Mouse (Mus musculus): ENCODE results near the gene Limch1. TPM values are rescaled to one million over a fixed set of nuclear protein-coding genes. Genes with fewer than 3 reads are reported as not detected.

Limch1 gene
- total and polyA plus RNA-seq, 3 experiments, result 0.05 TPM; not detected in 2

- Histone ChIP-seq H3K79me2 (replicated peaks; ENCODE audit: control insufficient read depth, extremely low read depth, insufficient read depth, poor library complexity, severe bottlenecking) (no peaks in the 10 kb centered on the region), H3K27ac (ENCODE audit: insufficient read depth, low read depth) (no peak overlapping the region), H3K36me3 (replicated peaks in 1 of 2; ENCODE audit: control insufficient read depth in 1 of 2, insufficient read depth in 1 of 2, low read length in 1 of 2) (no peaks in the 10 kb centered on the region), H3K4me1 (ENCODE audit: control insufficient read depth in 1 of 2, insufficient read depth in 2 of 2) (no peaks in the 10 kb centered on the region), H3K9ac (ENCODE audit: insufficient read depth, low read depth) (no peak overlapping the region), H3K4me3 (replicated peaks in 1 of 3; ENCODE audit: low read depth in 2 of 3, low read length in 2 of 3, poor library complexity in 1 of 3) (no peak overlapping the region), H3K4me2 (ENCODE audit: insufficient read depth, low read depth, poor library complexity, severe bottlenecking) (no peak overlapping the region), H3K27me3 (replicated peaks) (no peaks in the 10 kb centered on the region), H3K9me3 (replicated peaks; ENCODE audit: low read length) (no peaks in the 10 kb centered on the region)
- dilution Hi-C loops (cut with MboI; ENCODE audit: extremely low pct_ligation_motif_present, extremely low pct_unique_long_range_greater_than_20kb, low sequenced_read_pairs) (no loop called here), in situ Hi-C loops (cut with MboI; ENCODE audit: low pct_ligation_motif_present, low pct_unique_long_range_greater_than_20kb, low sequenced_read_pairs) (no loop called here)
- DNase-seq (ENCODE audit: extremely low read depth), result no peak
- no peak for TF ChIP-seq RAD21 (IDR thresholded peaks at IDR 0.05; ENCODE audit: low read depth, low read length)
- TF ChIP-seq UBTF (IDR thresholded peaks at IDR 0.05; ENCODE audit: low read depth, low read length), result no peak
- no peak for TF ChIP-seq NELFE (IDR thresholded peaks at IDR 0.05; ENCODE audit: low read depth, low read length)
- TF ChIP-seq MAX (IDR thresholded peaks at IDR 0.05; ENCODE audit: low read length), result no peak
- TF ChIP-seq ELF1 (IDR thresholded peaks at IDR 0.05; ENCODE audit: low read depth, low read length), result no peak
Measured at GRCm38 (mm10) chr5:66789041-66789440, 43.4 kb downstream of the Limch1 start.

- H3K9ac ChIP-seq (ENCODE audit: insufficient read depth, low read depth), result no peak overlapping the region
- H3K79me2 ChIP-seq (replicated peaks; ENCODE audit: control insufficient read depth, extremely low read depth, insufficient read depth, poor library complexity, severe bottlenecking), result no peaks in the 10 kb centered on the region
- DNase-seq (ENCODE audit: extremely low read depth), result no peak
- no peak for TF ChIP-seq GABPA (IDR thresholded peaks at IDR 0.05; ENCODE audit: insufficient replicate concordance, low read depth, low read length)
- H3K4me1 ChIP-seq (ENCODE audit: control insufficient read depth in 1 of 2, insufficient read depth in 2 of 2), result no peaks in the 10 kb centered on the region
- dilution Hi-C loops (cut with MboI; ENCODE audit: extremely low pct_ligation_motif_present, extremely low pct_unique_long_range_greater_than_20kb, low sequenced_read_pairs) (no loop called here), in situ Hi-C loops (cut with MboI; ENCODE audit: low pct_ligation_motif_present, low pct_unique_long_range_greater_than_20kb, low sequenced_read_pairs) (no loop called here)
- no peaks in the 10 kb centered on the region for H3K9me3 ChIP-seq (replicated peaks; ENCODE audit: low read length)
- no peak overlapping the region for H3K4me2 ChIP-seq (ENCODE audit: insufficient read depth, low read depth, poor library complexity, severe bottlenecking)
- H3K27ac ChIP-seq (ENCODE audit: insufficient read depth, low read depth), result no peak overlapping the region
- H3K27me3 ChIP-seq (replicated peaks), result no peaks in the 10 kb centered on the region
- H3K36me3 ChIP-seq (replicated peaks in 1 of 2; ENCODE audit: control insufficient read depth in 1 of 2, insufficient read depth in 1 of 2, low read length in 1 of 2), result no peaks in the 10 kb centered on the region
- H3K4me3 ChIP-seq (replicated peaks in 1 of 3; ENCODE audit: low read depth in 2 of 3, low read length in 2 of 3, poor library complexity in 1 of 3), result no peak overlapping the region
Measured at GRCm38 (mm10) chr5:66791161-66791560, 45.5 kb downstream of the Limch1 start.

- DNase-seq (ENCODE audit: extremely low read depth), result no peak
- TF ChIP-seq ZNF384 (IDR thresholded peaks at IDR 0.05; ENCODE audit: low read depth, low read length), result no peak
- TF ChIP-seq E2F4 (IDR thresholded peaks at IDR 0.05; ENCODE audit: insufficient replicate concordance, low read depth, low read length), result no peak
- no peak for TF ChIP-seq MYC (IDR thresholded peaks at IDR 0.05; ENCODE audit: low read depth, low read length)
- TF ChIP-seq IRF4 (IDR thresholded peaks at IDR 0.05; ENCODE audit: low read depth, low read length), result no peak
- TF ChIP-seq ZC3H11A (IDR thresholded peaks at IDR 0.05; ENCODE audit: low read depth, low read length), result no peak
- no peak for TF ChIP-seq RCOR1 (conservative IDR thresholded peaks at IDR 0.05; ENCODE audit: low read depth, low read length)
- TF ChIP-seq ETS1 (conservative IDR thresholded peaks at IDR 0.05; ENCODE audit: low read depth, low read length), result no peak
- TF ChIP-seq USF1 (IDR thresholded peaks at IDR 0.05; ENCODE audit: low read depth, low read length), result no peak
- no peak for TF ChIP-seq MAX (IDR thresholded peaks at IDR 0.05; ENCODE audit: low read length)
- no peak for TF ChIP-seq TCF12 (IDR thresholded peaks at IDR 0.05; ENCODE audit: low read depth, low read length)
- no peak for TF ChIP-seq ELF1 (IDR thresholded peaks at IDR 0.05; ENCODE audit: low read depth, low read length)
- no peak for TF ChIP-seq TBP (conservative IDR thresholded peaks at IDR 0.05; ENCODE audit: low read depth, low read length)
- Histone ChIP-seq H3K4me3 (replicated peaks in 1 of 3; ENCODE audit: low read depth in 2 of 3, low read length in 2 of 3, poor library complexity in 1 of 3) (no peak overlapping the region), H3K27me3 (replicated peaks) (no peaks in the 10 kb centered on the region), H3K79me2 (replicated peaks; ENCODE audit: control insufficient read depth, extremely low read depth, insufficient read depth, poor library complexity, severe bottlenecking) (no peaks in the 10 kb centered on the region), H3K4me1 (ENCODE audit: control insufficient read depth in 1 of 2, insufficient read depth in 2 of 2) (no peaks in the 10 kb centered on the region), H3K27ac (ENCODE audit: insufficient read depth, low read depth) (no peak overlapping the region), H3K4me2 (ENCODE audit: insufficient read depth, low read depth, poor library complexity, severe bottlenecking) (no peak overlapping the region), H3K36me3 (replicated peaks in 1 of 2; ENCODE audit: control insufficient read depth in 1 of 2, insufficient read depth in 1 of 2, low read length in 1 of 2) (no peaks in the 10 kb centered on the region), H3K9ac (ENCODE audit: insufficient read depth, low read depth) (no peak overlapping the region), H3K9me3 (replicated peaks; ENCODE audit: low read length) (no peaks in the 10 kb centered on the region)
- in situ Hi-C loops (cut with MboI; ENCODE audit: low pct_ligation_motif_present, low pct_unique_long_range_greater_than_20kb, low sequenced_read_pairs) (no loop called here), dilution Hi-C loops (cut with MboI; ENCODE audit: extremely low pct_ligation_motif_present, extremely low pct_unique_long_range_greater_than_20kb, low sequenced_read_pairs) (no loop called here)
Measured at GRCm38 (mm10) chr5:66793251-66793650, 47.6 kb downstream of the Limch1 start.
